Mouse (Mus musculus): ENCODE data around the gene Tprkb. TPM values are rescaled to one million over a fixed set of nuclear protein-coding genes. Genes with fewer than 3 reads are reported as not detected.
"Not testable (repeated sequence)": the region's sequence is repeated elsewhere in the genome, so short reads cannot be mapped to it uniquely, and the experiment has no call there.

The Tprkb gene
- polyA plus RNA-seq, 1 experiment from 2014 or later = 31.3 TPM

DNA sequence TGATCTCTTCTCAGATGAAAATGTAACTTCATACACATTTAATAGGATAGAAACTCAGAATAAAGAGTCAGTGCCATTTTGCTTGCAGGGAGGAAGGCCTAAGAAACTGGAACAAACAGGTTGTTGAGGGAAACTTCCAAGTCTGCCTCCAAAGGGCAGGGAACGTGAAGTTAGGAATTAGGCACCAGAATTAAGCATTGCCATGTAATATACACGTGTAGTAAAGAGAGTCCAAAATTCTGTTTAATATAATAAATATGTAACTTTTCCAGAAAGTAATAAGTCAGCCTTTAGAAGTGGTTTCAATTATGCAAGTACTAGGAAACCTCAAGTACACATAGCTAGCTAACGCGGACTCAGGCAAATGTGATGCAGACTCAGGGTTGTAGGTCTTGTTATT lies 7.7 kb downstream of the Tprkb start:
- Histone ChIP-seq H3K9ac (no peak overlapping the region), H3K36me3 (peaks cover 8% of the 10 kb centered on the region; the same call in 1 of the 2 replicates), H3K4me1 (peaks cover 10% of the 10 kb centered on the region), H3K27me3 (replicated peaks) (no peaks in the 10 kb centered on the region), H3K27ac (no peak overlapping the region), H3K4me2 (no peak overlapping the region), H3K4me3 (replicated peaks) (no peak overlapping the region), H3K9me3 (no peaks in the 10 kb centered on the region)
- 88% methylated on average over 4 of the region's 4 CpGs for WGBS
- no peak for ATAC-seq (ENCODE audit: insufficient read depth, low FRiP score, low read depth)

DNA sequence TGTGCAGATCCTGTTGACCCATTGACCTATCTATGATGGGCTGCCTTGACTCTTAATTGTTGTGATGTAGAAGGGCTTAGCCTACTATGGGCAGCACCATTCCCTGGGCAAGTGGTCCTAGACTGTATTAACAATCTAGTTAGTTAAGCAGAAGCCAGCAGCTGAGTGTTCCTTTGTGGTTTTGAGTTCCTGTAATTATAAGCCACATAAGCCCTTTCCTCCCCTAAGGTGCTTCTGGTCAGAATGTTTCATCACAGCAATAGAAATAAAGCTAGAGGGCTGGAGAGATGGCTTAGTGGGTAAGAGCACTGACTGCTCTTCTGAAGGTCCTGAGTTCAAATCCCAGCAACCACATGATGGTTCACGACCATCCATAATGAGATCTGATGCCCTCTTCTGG lies 12.0 kb downstream of the Tprkb start:
- no peaks in the 10 kb centered on the region for H3K27me3 ChIP-seq (replicated peaks)
- no peak for ATAC-seq (ENCODE audit: insufficient read depth, low FRiP score, low read depth)
- 93% methylated on average over 1 of the region's 1 CpGs for WGBS
- no peak overlapping the region for H3K9ac ChIP-seq
- H3K4me3 ChIP-seq (replicated peaks) = no peak overlapping the region
- no peaks in the 10 kb centered on the region for H3K9me3 ChIP-seq
- no peak overlapping the region for H3K27ac ChIP-seq
- no peak overlapping the region for H3K4me2 ChIP-seq
- H3K4me1 ChIP-seq = no peaks in the 10 kb centered on the region
- H3K36me3 ChIP-seq = peaks cover 35% of the 10 kb centered on the region

DNA sequence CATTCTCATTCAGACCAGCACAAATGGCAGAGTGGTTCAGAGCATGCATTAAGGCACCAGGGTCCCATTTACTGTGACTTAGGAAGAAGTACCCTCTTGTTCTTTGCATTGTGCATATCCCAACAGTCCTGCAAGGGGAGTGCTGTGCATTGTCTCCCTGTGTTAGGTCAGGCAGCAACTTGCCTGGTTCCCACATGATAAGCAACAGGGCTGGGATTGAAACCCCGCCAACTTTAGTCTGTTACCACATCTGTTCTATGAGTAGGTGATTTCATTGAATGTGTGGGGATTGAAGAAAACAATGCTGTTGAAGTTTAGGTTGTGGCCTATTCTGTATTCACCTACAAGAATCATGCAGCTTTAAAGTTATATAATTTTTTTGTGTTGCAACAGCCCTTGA lies 15.0 kb downstream of the Tprkb start:
- ATAC-seq (ENCODE audit: insufficient read depth, low FRiP score, low read depth) = no peak
- Histone ChIP-seq H3K9ac (no peak overlapping the region), H3K4me3 (replicated peaks) (no peak overlapping the region), H3K4me1 (no peaks in the 10 kb centered on the region), H3K36me3 (peaks cover 35% of the 10 kb centered on the region), H3K27ac (no peak overlapping the region), H3K27me3 (replicated peaks) (no peaks in the 10 kb centered on the region), H3K4me2 (no peak overlapping the region), H3K9me3 (no peaks in the 10 kb centered on the region)
- 83% methylated on average over 1 of the region's 1 CpGs for WGBS

DNA sequence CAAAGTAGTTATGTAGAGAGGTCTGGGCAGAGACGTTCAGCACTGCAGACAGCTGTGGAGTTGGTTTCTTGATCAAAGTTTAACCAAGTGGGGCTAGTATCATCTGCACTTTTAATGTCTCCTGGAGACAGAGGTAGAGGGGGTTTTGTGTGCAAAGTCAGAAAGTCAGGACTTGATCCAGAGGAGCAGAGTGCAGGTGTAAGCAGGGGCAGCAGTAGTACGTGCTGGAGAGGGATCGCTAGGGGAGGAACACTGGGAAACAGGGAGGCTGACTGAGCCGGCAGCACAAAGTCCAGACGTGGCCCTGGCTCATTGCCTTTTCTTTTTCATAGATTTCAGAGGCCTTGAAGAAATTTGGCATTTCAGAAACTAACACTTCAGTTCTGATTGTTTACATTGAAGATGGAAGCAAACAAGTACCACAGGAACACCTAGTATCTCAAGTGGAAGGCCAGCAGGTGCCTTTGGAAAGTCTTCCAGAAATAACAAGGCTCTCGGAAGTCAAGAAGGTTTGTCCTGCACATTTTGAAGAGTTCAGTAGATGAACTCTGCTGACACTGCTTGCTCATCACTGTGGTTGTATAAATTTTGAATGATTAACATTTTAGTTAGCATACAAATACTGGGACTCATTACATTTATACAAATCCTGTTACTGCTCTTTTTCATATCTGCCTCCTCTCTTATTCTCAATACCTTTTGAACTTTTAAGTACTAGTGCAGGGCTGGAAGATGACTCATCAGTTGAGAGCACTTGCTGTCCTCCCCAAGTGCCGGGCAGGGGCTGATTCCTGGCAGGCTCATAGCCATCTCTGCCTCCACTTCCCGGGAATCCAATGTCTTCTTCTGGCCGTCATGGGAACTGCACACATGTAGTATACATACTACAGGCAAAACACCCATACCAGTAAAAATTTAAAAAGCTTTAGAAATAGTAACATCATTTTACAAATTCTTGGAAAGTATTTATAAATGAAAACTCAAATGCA lies 16.1 kb downstream of the Tprkb start:
- Histone ChIP-seq H3K4me1 (no peaks in the 10 kb centered on the region), H3K9me3 (no peaks in the 10 kb centered on the region), H3K27ac (no peak overlapping the region), H3K9ac (no peak overlapping the region), H3K27me3 (replicated peaks) (no peaks in the 10 kb centered on the region), H3K4me3 (replicated peaks) (no peak overlapping the region), H3K36me3 (peaks cover 30% of the 10 kb centered on the region), H3K4me2 (no peak overlapping the region)
- 90% methylated on average over 9 of the region's 9 CpGs for WGBS
- ATAC-seq (ENCODE audit: insufficient read depth, low FRiP score, low read depth) = no peak

DNA sequence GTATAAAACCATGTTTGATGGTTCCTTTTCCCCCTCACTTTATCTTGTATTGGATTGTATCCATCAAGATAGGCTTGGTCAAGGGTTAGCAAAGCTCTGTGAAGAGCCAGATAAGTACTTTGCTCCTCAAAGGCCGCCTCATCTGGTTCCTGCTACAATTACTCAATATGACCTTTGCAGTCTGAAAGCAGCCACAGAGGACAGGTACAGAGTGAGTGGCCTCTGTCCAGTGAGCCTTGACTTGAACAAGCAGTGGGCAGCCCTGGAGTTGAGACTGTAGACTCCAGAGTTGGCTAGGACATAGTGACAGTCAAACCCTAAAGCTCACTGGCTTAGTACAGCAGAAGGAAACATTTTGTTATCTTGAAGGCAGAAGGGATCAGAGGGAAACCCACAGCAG lies 17.6 kb downstream of the Tprkb start:
- Histone ChIP-seq H3K36me3 (peaks cover 27% of the 10 kb centered on the region), H3K9me3 (no peaks in the 10 kb centered on the region), H3K27ac (no peak overlapping the region), H3K9ac (no peak overlapping the region), H3K4me2 (no peak overlapping the region), H3K4me3 (replicated peaks) (no peak overlapping the region), H3K27me3 (replicated peaks) (no peaks in the 10 kb centered on the region), H3K4me1 (no peaks in the 10 kb centered on the region)
- WGBS = 72% methylated on average over 1 of the region's 1 CpGs
- ATAC-seq (ENCODE audit: insufficient read depth, low FRiP score, low read depth) = no peak

DNA sequence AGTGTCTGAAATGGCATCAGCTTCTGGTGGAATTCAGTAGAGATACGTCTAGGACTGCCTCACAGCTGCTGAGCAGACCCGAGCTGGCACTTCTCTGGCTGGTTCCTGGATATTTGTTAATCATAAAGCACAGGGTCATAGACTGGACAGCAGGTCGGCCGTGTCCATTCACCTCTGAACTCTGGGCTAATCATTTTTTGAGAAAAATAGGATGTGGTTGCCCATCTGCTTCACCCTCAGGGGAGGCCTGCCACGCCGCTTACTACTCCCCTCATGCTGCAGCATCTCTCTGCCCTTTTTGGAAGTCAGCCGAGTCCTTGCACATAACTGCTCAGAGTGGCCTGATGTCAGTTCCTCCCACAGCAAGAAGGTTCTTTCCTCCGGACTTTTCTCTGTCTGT lies 22.4 kb downstream of the Tprkb start:
- Histone ChIP-seq H3K27ac (no peak overlapping the region), H3K4me2 (no peak overlapping the region), H3K36me3 (no peaks in the 10 kb centered on the region), H3K4me1 (0 out of 2 replicates have a peak, but pooled peaks cover 6% of the 10 kb centered on the region), H3K9ac (no peak overlapping the region), H3K9me3 (no peaks in the 10 kb centered on the region), H3K4me3 (replicated peaks) (no peak overlapping the region), H3K27me3 (replicated peaks) (no peaks in the 10 kb centered on the region)
- ATAC-seq (ENCODE audit: insufficient read depth, low FRiP score, low read depth) = no peak
- 79% methylated on average over 8 of the region's 8 CpGs for WGBS

DNA sequence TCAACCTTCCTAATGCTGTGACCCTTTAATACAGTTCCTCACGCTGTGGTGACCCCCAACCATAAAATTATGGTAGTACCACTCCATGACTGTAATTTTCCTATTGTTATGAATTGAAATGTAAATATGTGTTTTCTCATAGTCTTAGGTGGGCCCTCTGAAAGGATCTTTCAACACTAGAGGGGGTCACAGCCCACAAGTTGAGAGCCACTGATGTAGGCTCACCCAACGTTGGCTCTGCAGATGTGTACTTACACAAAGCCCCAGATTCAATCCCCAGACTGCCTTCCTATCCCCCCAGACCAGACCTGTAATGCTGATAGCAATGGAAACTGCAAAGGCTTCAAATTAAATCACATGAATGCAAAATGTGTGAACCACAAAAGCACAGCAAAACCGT lies 24.0 kb downstream of the Tprkb start:
- ATAC-seq (ENCODE audit: insufficient read depth, low FRiP score, low read depth) = no peak

DNA sequence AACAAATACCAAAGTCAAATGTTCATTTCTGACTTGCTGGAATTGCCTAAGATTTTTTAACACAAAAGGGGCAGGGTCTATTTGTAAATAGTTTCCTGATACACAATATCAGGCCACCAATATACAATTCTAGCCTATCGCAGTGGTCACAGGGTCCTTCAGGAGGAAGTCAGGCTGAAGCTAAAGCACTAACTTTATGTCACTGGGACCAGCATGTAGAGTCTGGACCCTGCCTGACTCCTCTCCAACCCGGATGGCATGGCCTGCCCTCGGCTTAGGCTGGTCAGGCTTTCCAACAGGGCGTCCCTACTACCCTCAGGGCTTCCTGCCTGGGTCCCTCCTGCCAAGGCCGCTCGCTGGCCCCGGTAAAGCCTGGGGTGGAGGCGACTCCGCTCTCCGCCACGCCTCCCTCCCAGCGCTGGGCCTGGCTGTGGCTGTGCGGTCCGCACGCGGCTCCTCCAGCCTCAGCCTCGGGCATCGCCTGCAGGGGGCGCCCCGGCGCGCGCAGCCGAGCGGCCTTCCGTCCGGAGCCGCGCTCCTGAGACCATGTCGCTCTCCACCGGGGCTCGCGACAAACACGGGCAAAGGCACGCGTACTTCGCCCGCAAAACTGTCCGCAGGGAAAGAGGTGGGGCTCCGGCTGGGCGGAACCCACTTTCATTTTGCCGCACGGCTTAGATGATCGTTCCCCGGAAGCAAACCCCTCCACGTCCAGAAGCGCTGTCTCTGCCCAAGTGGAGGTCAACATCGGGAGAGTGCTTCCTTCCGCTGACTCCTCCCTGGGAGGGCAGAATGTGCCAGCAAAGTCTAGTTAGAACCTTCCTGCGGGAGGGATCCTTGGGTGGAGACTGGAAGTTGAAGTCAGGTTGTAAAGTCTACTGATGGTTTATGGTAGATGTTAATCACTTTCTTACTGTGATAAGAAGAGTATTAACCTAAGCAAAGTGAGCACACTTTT lies 25.1 kb downstream of the Tprkb start:
- peak; percentile 97 for ATAC-seq (ENCODE audit: insufficient read depth, low FRiP score, low read depth)
- Histone ChIP-seq H3K27ac (peak overlapping the region; percentile 63), H3K4me2 (peak overlapping the region; percentile 69), H3K4me3 (replicated peaks) (peak overlapping the region; percentile 54), H3K9ac (peak overlapping the region; percentile 50; the same call in 1 of the 2 replicates)
- H3K36me3 ChIP-seq; H3K9me3 ChIP-seq; H3K4me1 ChIP-seq; H3K27me3 ChIP-seq (replicated peaks): not testable (repeated sequence)
- 2% methylated on average over 38 of the region's 50 CpGs for WGBS

More for the DNA sequence above, 24.0 kb downstream of the Tprkb start:
- 62% methylated on average over 3 of the region's 3 CpGs for WGBS
- H3K4me3 ChIP-seq (replicated peaks) = no peak overlapping the region
- H3K4me2 ChIP-seq = no peak overlapping the region
- no peak overlapping the region for H3K27ac ChIP-seq
- H3K36me3 ChIP-seq = no peaks in the 10 kb centered on the region
- H3K27me3 ChIP-seq (replicated peaks) = no peaks in the 10 kb centered on the region
- no peaks in the 10 kb centered on the region for H3K9me3 ChIP-seq
- 0 out of 2 replicates have a peak, but pooled peaks cover 6% of the 10 kb centered on the region for H3K4me1 ChIP-seq
- H3K9ac ChIP-seq = no peak overlapping the region

DNA sequence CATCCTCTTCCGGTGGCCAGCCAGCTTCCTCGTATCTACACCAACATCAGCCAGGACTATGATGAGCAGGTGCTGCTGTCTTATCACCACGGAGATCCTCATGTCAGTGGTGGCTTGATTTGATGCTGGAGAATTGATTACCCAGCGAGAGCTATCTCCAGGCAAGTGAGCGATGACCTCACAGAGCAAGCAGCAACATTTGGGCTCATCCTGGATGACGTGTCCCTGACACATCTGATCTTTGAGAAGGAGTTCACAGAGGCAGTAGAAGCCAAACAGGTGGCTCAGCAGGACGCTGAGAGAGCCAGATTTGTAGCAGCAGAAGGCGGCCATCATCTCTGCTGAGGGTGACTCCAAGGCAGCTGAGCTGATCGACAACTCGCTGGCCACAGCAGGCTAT lies 27.0 kb downstream of the Tprkb start:
- no peaks in the 10 kb centered on the region for H3K9me3 ChIP-seq
- no peak overlapping the region for H3K4me3 ChIP-seq (replicated peaks)
- WGBS = 70% methylated on average over 10 of the region's 10 CpGs
- H3K27me3 ChIP-seq (replicated peaks) = no peaks in the 10 kb centered on the region
- no peak overlapping the region for H3K4me2 ChIP-seq
- 0 out of 2 replicates have a peak, but pooled peaks cover 6% of the 10 kb centered on the region for H3K4me1 ChIP-seq
- no peak overlapping the region for H3K9ac ChIP-seq
- no peak overlapping the region for H3K27ac ChIP-seq
- H3K36me3 ChIP-seq = peaks cover 9% of the 10 kb centered on the region; the same call in 1 of the 2 replicates
- no peak for ATAC-seq (ENCODE audit: insufficient read depth, low FRiP score, low read depth)

DNA sequence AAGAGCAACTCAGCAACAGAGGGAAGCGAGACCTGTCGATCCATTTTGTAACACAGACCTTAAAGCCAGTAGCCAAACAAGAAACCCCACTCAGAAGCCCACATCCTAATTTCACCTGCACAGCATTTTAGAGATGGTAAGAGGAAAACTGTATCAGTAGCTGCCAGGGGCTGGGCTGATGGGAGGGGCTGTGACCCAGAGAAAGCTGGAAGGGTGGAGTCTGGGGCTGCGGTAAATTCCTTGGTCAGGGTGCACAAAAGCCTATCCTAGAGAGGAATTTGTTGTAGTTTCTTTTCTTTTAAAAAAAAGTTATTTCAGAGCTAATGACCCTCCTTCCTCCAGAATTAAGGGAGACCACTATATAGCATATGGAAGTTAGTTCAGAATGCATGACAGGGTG lies 30.8 kb downstream of the Tprkb start:
- H3K4me2 ChIP-seq = no peak overlapping the region
- H3K9me3 ChIP-seq = no peaks in the 10 kb centered on the region
- no peak overlapping the region for H3K9ac ChIP-seq
- ATAC-seq (ENCODE audit: insufficient read depth, low FRiP score, low read depth) = no peak
- 0 out of 2 replicates have a peak, but pooled peaks cover 1% of the 10 kb centered on the region for H3K4me1 ChIP-seq
- 89% methylated on average over 3 of the region's 3 CpGs for WGBS
- H3K27ac ChIP-seq = no peak overlapping the region
- H3K27me3 ChIP-seq (replicated peaks) = no peaks in the 10 kb centered on the region
- H3K36me3 ChIP-seq = peaks cover 36% of the 10 kb centered on the region
- no peak overlapping the region for H3K4me3 ChIP-seq (replicated peaks)

DNA sequence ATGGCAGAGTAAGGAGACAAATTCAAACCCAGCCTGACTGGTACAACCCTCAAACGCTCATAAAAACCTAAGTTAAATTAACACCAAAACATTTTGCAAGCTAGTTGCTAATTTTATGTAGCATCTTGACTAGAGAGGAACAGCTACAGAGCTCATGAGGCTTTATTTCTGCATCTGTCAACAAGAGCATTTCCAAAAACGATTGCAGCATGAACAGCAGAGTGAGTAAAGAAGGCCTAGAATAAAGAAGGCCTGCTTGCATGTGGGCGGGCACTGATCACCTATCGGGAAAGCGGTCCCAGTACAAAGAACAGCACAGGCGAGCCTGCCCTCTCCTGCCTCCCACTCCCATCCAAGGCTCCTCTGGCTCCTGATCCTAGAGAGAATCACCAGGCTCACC lies 36.9 kb downstream of the Tprkb start:
- Histone ChIP-seq H3K4me2 (no peak overlapping the region), H3K9ac (no peak overlapping the region), H3K27ac (no peak overlapping the region), H3K4me3 (replicated peaks) (no peak overlapping the region), H3K27me3 (replicated peaks) (no peaks in the 10 kb centered on the region), H3K4me1 (no peaks in the 10 kb centered on the region), H3K36me3 (peaks cover 59% of the 10 kb centered on the region), H3K9me3 (no peaks in the 10 kb centered on the region)
- 86% methylated on average over 6 of the region's 6 CpGs for WGBS
- no peak for ATAC-seq (ENCODE audit: insufficient read depth, low FRiP score, low read depth)

DNA sequence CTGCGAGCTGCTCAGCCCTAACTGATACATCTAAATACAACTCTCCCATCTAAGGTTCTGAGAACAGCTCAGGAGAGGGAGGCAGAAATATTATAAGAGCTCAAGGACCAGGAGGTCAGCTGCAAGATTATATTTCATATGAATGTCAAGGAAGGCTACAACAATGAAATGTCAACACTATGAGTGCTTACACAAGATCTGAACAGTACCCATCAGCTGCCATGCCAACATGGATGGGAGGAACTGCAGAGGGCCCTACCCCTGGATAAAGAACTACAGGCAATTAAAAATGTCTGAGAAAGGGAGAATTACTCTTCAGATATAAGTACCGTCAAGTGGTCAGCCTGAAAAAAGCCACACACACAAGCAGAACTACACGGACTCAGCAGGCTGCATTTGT lies 45.9 kb downstream of the Tprkb start:
- Histone ChIP-seq H3K4me1 (no peaks in the 10 kb centered on the region), H3K9ac (no peak overlapping the region), H3K4me3 (replicated peaks) (no peak overlapping the region), H3K27me3 (replicated peaks) (no peaks in the 10 kb centered on the region), H3K9me3 (no peaks in the 10 kb centered on the region), H3K27ac (no peak overlapping the region), H3K36me3 (peaks cover 32% of the 10 kb centered on the region), H3K4me2 (no peak overlapping the region)
- no peak for ATAC-seq (ENCODE audit: insufficient read depth, low FRiP score, low read depth)
- WGBS = 83% methylated on average over 3 of the region's 3 CpGs
